Mouse (Mus musculus): ENCODE measurements at regions not wholly inside any gene's neighbourhood (a gene's known extent, or its start where the extent isn't known, plus 50 kb on each side); places are given as distances from the start of the nearest gene placed in this dataset.

DNA sequence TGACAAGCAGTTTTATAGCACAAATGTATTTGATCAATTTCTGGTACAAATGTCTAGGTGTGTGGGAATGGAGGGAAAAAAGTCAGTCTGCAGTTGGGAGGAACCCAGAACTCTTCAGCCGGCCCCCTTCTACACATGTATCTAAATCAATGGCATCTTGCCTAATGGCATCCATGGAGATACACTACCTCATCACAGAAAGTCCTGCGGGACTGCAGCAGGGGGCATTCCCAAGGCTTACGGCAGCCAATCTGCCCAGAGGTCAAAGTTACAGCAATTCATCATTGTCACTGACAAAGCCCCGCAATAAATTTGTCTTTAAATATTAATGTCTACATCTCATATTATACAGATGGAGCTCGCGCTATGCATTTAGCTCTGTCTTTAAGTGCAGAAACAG is 135.7 kb upstream of the Arhgap5 start:
- 56% methylated on average over 6 of the region's 6 CpGs for WGBS
- Histone ChIP-seq H3K4me3 (no peak overlapping the region), H3K27me3 (no peaks in the 10 kb centered on the region), H3K4me2 (no peak overlapping the region), H3K4me1 (peaks cover 9% of the 10 kb centered on the region; the same call in 1 of the 2 replicates), H3K36me3 (no peaks in the 10 kb centered on the region), H3K9ac (no peak overlapping the region), H3K9me3 (no peaks in the 10 kb centered on the region), H3K27ac (no peak overlapping the region)
- no peak for ATAC-seq (ENCODE audit: borderline replicate concordance, extremely low read depth, low FRiP score, low TSS enrichment)

- ATAC-seq (ENCODE audit: borderline replicate concordance, extremely low read depth, low FRiP score, low TSS enrichment) = no peak
- Histone ChIP-seq H3K27me3 (no peaks in the 10 kb centered on the region), H3K4me3 (no peak overlapping the region), H3K36me3 (no peaks in the 10 kb centered on the region), H3K4me1 (peaks cover 9% of the 10 kb centered on the region; the same call in 1 of the 2 replicates), H3K27ac (no peak overlapping the region), H3K9me3 (no peaks in the 10 kb centered on the region), H3K4me2 (no peak overlapping the region), H3K9ac (no peak overlapping the region)
- WGBS = 62% methylated on average over 4 of the region's 4 CpGs
These were observed 135.3 kb upstream of the Arhgap5 start for GRCm38 (mm10) chr12:52368466-52368865.

- no peak overlapping the region for H3K9ac ChIP-seq
- WGBS = 36% methylated on average over 12 of the region's 12 CpGs
- ATAC-seq (ENCODE audit: borderline replicate concordance, extremely low read depth, low FRiP score, low TSS enrichment) = no peak
- H3K4me1 ChIP-seq = peaks cover 9% of the 10 kb centered on the region; the same call in 1 of the 2 replicates
- H3K36me3 ChIP-seq = no peaks in the 10 kb centered on the region
- no peaks in the 10 kb centered on the region for H3K9me3 ChIP-seq
- H3K4me3 ChIP-seq = no peak overlapping the region
- H3K4me2 ChIP-seq = no peak overlapping the region
- H3K27me3 ChIP-seq = no peaks in the 10 kb centered on the region
- no peak overlapping the region for H3K27ac ChIP-seq
These were observed 133.5 kb upstream of the Arhgap5 start for GRCm38 (mm10) chr12:52370153-52370710.

DNA sequence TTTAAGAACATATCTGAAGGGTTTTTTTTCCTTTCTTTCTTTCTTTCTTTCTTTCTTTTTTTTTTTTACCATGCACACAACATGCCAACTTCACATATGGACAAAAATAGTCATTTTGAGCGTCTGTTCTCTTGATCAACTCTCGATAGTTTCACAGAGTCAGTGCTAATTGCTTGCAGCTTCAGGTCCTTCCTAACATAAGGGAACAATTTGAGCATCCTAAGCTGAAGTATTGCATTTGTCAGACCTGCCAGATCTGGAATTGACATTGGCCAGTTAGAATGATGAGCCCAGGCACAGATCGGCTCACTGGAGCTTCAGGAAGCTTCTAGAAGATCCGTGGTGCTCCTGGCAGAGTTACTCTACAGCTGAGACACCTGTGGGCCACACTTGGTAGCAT is 128.7 kb upstream of the Arhgap5 start:
- H3K4me2 ChIP-seq = no peak overlapping the region
- ATAC-seq (ENCODE audit: borderline replicate concordance, extremely low read depth, low FRiP score, low TSS enrichment) = no peak
- no peak overlapping the region for H3K4me3 ChIP-seq
- 87% methylated on average over 4 of the region's 4 CpGs for WGBS
- no peak overlapping the region for H3K27ac ChIP-seq
- no peaks in the 10 kb centered on the region for H3K27me3 ChIP-seq
- H3K9ac ChIP-seq = no peak overlapping the region
- H3K36me3 ChIP-seq = no peaks in the 10 kb centered on the region
- H3K9me3 ChIP-seq = no peaks in the 10 kb centered on the region
- H3K4me1 ChIP-seq = peaks cover 10% of the 10 kb centered on the region; the same call in 1 of the 2 replicates

DNA sequence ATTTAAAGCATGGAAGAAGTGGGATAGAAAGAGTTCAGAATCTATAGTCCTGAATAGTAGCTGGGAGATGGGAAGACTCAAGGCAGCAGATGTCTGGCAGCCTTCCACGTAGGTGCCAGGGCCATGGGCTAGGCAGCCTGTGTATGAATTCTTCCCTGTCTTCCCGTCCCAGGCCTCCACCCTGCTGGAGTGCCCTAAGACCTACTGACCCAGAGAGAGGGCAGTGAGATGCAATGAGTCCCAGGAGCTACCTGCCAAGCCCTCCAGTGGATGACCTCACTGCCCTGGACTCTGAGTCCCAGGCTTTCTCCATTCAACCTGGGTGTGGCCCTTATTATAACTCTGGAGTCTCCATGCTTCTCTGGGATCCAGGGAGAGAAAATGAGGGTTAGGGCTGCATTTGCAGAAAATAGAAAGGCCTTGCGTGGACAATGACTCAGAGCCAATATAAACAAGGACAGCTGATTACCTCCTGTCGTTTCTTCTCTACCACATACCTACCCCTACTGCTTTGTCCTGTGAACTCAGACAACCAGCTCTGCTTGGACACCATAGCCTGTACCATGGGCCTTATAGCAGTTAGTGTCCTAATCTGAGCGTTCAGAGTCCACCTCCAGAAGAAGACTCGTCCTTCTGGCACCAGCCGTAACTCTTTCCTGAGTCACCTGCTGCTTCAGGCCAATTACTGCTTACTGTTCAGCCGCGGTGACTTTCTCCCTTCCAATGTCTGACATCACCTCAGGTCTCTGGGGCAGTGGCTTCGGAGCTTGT is 126.9 kb upstream of the Arhgap5 start:
- H3K27me3 ChIP-seq = no peaks in the 10 kb centered on the region
- no peaks in the 10 kb centered on the region for H3K9me3 ChIP-seq
- WGBS = 75% methylated on average over 10 of the region's 10 CpGs
- H3K4me1 ChIP-seq = peaks cover 22% of the 10 kb centered on the region
- H3K9ac ChIP-seq = no peak overlapping the region
- H3K27ac ChIP-seq = no peak overlapping the region
- no peak overlapping the region for H3K4me2 ChIP-seq
- no peak overlapping the region for H3K4me3 ChIP-seq
- H3K36me3 ChIP-seq = no peaks in the 10 kb centered on the region
- no peak for ATAC-seq (ENCODE audit: borderline replicate concordance, extremely low read depth, low FRiP score, low TSS enrichment)

DNA sequence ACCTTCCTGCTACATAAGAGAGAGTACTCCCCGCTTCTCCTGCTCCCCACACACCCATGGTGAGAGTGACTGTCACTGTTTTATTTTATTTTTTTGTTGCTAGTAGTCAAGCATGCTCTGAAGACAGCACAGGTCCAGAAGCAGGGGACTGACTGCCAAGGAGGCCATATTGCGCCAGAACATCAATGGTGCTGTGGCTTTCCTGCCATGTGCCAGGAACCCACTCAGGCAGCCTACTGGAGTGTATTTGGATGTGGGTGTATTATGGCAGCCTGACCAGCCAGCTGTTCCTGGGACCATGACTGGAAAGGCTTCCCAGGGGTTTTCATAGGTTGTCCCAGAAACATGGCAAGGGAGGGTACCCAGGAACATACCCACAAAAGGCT is 126.3 kb upstream of the Arhgap5 start:
- H3K9me3 ChIP-seq = no peaks in the 10 kb centered on the region
- no peak overlapping the region for H3K9ac ChIP-seq
- H3K4me3 ChIP-seq = no peak overlapping the region
- no peaks in the 10 kb centered on the region for H3K36me3 ChIP-seq
- no peaks in the 10 kb centered on the region for H3K27me3 ChIP-seq
- no peak overlapping the region for H3K27ac ChIP-seq
- no peak overlapping the region for H3K4me2 ChIP-seq
- WGBS = 92% methylated on average over 2 of the region's 2 CpGs
- no peak for ATAC-seq (ENCODE audit: borderline replicate concordance, extremely low read depth, low FRiP score, low TSS enrichment)
- peaks cover 27% of the 10 kb centered on the region for H3K4me1 ChIP-seq

DNA sequence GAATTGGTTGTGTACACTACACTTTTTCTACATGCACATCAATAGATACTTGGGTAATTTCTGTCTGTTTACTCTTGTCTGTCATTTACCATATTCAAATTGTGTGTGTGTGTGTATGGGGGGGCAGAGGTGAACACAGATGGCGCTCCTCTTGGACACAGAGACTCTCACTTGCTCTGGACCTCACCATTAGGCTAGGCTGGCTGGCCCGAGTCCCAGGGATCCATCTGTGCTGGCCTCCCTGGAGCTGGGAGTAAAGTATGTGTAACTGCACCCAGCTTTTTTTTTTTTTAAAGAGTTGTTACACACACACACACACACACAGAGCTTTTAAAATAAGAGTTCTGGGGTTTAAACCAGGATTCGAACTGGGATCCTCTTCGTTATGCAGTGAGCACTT is 124.5 kb upstream of the Arhgap5 start:
- Histone ChIP-seq H3K4me3 (no peak overlapping the region), H3K4me2 (no peak overlapping the region), H3K9me3 (no peaks in the 10 kb centered on the region), H3K9ac (no peak overlapping the region), H3K27ac (no peak overlapping the region), H3K27me3 (no peaks in the 10 kb centered on the region), H3K4me1 (peaks cover 38% of the 10 kb centered on the region), H3K36me3 (no peaks in the 10 kb centered on the region)
- ATAC-seq (ENCODE audit: borderline replicate concordance, extremely low read depth, low FRiP score, low TSS enrichment) = no peak
- WGBS = 74% methylated on average over 4 of the region's 4 CpGs

- Histone ChIP-seq H3K9ac (no peak overlapping the region), H3K27me3 (no peaks in the 10 kb centered on the region), H3K27ac (no peak overlapping the region), H3K4me1 (peaks cover 38% of the 10 kb centered on the region), H3K9me3 (no peaks in the 10 kb centered on the region), H3K36me3 (no peaks in the 10 kb centered on the region), H3K4me3 (no peak overlapping the region), H3K4me2 (no peak overlapping the region)
- no peak for ATAC-seq (ENCODE audit: borderline replicate concordance, extremely low read depth, low FRiP score, low TSS enrichment)
- 62% methylated on average over 5 of the region's 5 CpGs for WGBS
These were observed 123.8 kb upstream of the Arhgap5 start for GRCm38 (mm10) chr12:52379960-52380359.

DNA sequence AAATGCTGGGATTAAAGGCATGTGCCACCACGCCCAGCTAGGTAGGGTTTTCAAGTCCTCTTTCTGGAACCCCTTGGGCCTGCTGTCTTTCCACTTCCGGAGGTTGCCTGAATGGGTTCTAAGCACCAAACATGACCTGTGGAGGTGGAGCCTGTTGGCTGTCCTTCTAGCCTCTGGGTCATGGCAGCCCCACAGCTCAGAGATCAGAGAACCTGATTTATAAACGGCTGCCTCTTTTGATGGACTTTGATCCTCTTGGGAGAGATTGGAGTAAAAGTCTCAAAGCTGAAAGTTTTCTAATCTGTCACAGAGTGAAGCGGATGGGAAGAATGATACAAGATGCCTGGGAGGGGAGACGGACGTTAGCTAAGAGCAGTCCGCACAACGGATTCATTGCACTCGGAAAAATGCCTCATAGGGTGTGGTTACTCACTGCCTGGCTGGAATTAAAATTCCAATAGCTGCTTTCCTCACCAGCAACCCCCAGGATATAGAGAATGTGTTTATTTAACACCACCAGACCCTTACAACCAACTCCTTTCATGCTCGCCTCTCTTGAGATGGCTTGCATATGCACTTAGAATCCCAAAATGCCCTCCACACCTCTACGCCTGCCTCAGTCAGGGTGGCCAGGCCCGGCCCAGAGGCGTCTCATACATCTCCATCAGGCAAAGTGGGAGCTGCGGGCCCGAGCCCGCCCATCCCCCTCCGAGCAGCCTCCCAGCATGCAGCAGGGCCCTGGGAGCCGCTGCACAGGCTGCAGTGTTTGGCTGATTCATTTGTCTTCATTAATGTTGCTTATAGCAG is 122.4 kb upstream of the Arhgap5 start:
- Histone ChIP-seq H3K27me3 (no peaks in the 10 kb centered on the region), H3K4me2 (peak overlapping the region; percentile 37), H3K4me3 (no peak overlapping the region), H3K9me3 (no peaks in the 10 kb centered on the region), H3K27ac (peak overlapping the region; percentile 75), H3K9ac (no peak overlapping the region; the same call in 1 of the 2 replicates), H3K36me3 (no peaks in the 10 kb centered on the region), H3K4me1 (peaks cover 38% of the 10 kb centered on the region)
- peak; percentile 90 for ATAC-seq (ENCODE audit: borderline replicate concordance, extremely low read depth, low FRiP score, low TSS enrichment)
- WGBS = 23% methylated on average over 18 of the region's 18 CpGs

DNA sequence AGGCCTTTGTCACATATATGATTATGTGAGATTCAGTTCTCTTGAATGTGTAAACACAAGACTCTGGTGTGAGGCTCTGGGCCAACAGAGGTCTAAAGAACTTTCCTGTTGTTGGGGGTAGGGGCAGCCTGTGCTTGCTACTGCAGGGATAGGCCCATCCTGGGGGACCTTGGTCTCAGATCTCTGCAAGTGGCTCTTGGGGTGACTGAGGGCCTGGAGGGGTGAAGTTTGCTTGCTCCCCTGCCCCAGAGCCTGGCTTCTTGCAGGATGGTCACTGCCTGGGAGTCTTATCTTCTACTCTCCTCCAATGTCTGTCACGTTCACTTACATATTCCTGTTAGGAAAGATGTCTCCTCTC is 121.8 kb upstream of the Arhgap5 start:
- Histone ChIP-seq H3K27me3 (no peaks in the 10 kb centered on the region), H3K9ac (no peak overlapping the region), H3K9me3 (no peaks in the 10 kb centered on the region), H3K4me1 (peaks cover 38% of the 10 kb centered on the region), H3K4me3 (no peak overlapping the region), H3K27ac (peak overlapping the region; percentile 75), H3K4me2 (no peak overlapping the region), H3K36me3 (no peaks in the 10 kb centered on the region)
- 43% methylated on average over 1 of the region's 1 CpGs for WGBS
- peak; percentile 73 for ATAC-seq (ENCODE audit: borderline replicate concordance, extremely low read depth, low FRiP score, low TSS enrichment)

- Histone ChIP-seq H3K4me1 (peaks cover 38% of the 10 kb centered on the region), H3K27ac (peak overlapping the region; percentile 75), H3K4me3 (no peak overlapping the region), H3K36me3 (no peaks in the 10 kb centered on the region), H3K9me3 (no peaks in the 10 kb centered on the region), H3K9ac (no peak overlapping the region), H3K4me2 (peak overlapping the region; percentile 25), H3K27me3 (no peaks in the 10 kb centered on the region)
- peak; percentile 72; the same call in 1 of the 2 replicates for ATAC-seq (ENCODE audit: borderline replicate concordance, extremely low read depth, low FRiP score, low TSS enrichment)
- WGBS = 13% methylated on average over 7 of the region's 7 CpGs
These were observed 120.8 kb upstream of the Arhgap5 start for GRCm38 (mm10) chr12:52382832-52383580.

All from lung, embryonic 15.5 days (tissue).